Mouse (Mus musculus) embryonic facial prominence, embryonic 10.5 days (tissue): ENCODE data around the gene Naaladl2. TPM values are rescaled to one million over a fixed set of nuclear protein-coding genes. Genes with fewer than 3 reads are reported as not detected.

ENCODE experiments used
- DNase-seq: peaks from one replicate; pipeline ENCODE4 v3.0.0-alpha.2; 2017; ENCODE audit warnings: low spot score
- H3K27ac ChIP-seq: fragments of 300-500 bp; sonication (generic); replicated peaks from 2 replicates; pipeline ENCODE4 v1.5.1; 2016; ENCODE audit warnings: mild to moderate bottlenecking
- H3K27me3 ChIP-seq: fragments of 300-500 bp; sonication (generic); replicated peaks from 2 replicates; pipeline ENCODE4 v1.6.1; 2016; ENCODE audit warnings: low read depth, mild to moderate bottlenecking; ENCODE audit not compliant: poor library complexity, severe bottlenecking
- H3K36me3 ChIP-seq: fragments of 300-500 bp; sonication (generic); replicated peaks from 2 replicates; pipeline ENCODE4 v1.6.1; 2016; ENCODE audit warnings: mild to moderate bottlenecking, moderate library complexity
- H3K4me1 ChIP-seq: fragments of 300-500 bp; sonication (generic); 2 replicates; pipeline ENCODE4 v1.6.1; 2016
- H3K4me3 ChIP-seq: fragments of 300-500 bp; sonication (generic); 2 replicates; pipeline ENCODE4 v1.5.1; 2016; ENCODE audit warnings: mild to moderate bottlenecking, moderate library complexity
- H3K9me3 ChIP-seq: fragments of 300-500 bp; sonication (generic); 2 replicates; pipeline ENCODE4 v1.6.1; 2016; ENCODE audit warnings: mild to moderate bottlenecking
- WGBS: fragments of 180-500 bp; shearing (Covaris S2); methylation state at CpG from one replicate; pipeline ENCODE4 v1.1.7; 2016; 5-methylcytosine and 5-hydroxymethylcytosine counted together
- polyA plus RNA-seq: library from polyadenylated mRNA; unstranded; fragments of >200 nt; fragmentation: Nextera tagmentation; extraction: Ambion mirVana; gene quantifications from 2 replicates; pipeline ENCODE4 v1.2.1, GENCODE M21; 2016

Naaladl2 gene
- polyA plus RNA-seq, 1 experiment from 2014 or later = 0.66 TPM

DNA sequence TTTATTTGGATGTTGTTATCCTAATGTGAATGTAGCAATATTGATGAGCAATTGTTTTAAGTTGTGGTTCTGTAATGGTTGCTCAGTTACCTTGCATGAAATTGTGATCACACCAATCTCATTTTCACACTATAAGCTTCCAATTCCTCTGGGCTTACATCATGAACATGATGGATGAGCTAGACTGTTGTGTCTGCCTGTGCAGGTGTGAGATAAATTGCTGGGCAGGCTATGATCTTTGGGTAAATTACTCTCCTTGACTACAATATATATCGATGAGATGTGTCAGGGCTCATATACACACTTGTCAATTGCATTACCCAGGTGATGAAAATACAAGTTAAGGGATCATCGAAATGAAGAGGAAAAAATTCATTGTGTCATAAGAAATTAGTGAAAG is 1197.9 kb downstream of the Naaladl2 start:
- Histone ChIP-seq H3K9me3 (no peaks in the 10 kb centered on the region), H3K27ac (no peak overlapping the region), H3K4me3 (no peak overlapping the region), H3K4me1 (no peaks in the 10 kb centered on the region), H3K27me3 (no peaks in the 10 kb centered on the region), H3K36me3 (no peaks in the 10 kb centered on the region)
- 88% methylated on average over 2 of the region's 2 CpGs for WGBS
- no peak for DNase-seq

DNA sequence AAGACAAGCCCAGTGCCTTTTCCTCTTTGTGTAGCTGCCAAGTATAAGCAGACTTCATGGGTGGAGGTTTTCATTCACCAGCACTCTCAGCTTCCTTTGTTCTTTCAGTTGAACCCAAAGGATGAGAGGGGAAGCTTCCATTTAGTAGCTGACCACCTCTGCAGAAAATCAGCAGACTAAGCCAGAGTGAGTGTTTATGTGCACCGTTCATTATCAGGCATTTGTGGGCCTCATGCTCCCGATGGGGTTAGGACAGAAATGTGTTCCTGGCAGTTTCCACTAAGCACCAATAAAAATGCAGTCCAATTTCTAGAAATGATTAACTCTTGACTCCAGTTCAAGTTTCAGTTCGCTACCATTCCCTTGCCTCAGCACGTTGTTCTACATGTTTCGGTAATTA is 1206.8 kb downstream of the Naaladl2 start:
- Histone ChIP-seq H3K27ac (no peak overlapping the region), H3K4me1 (0 out of 2 replicates have a peak, but pooled peaks cover 6% of the 10 kb centered on the region), H3K36me3 (no peaks in the 10 kb centered on the region), H3K27me3 (no peaks in the 10 kb centered on the region), H3K4me3 (no peak overlapping the region), H3K9me3 (no peaks in the 10 kb centered on the region; the same call in 1 of the 2 replicates)
- DNase-seq = no peak
- WGBS = 79% methylated on average over 5 of the region's 5 CpGs

DNA sequence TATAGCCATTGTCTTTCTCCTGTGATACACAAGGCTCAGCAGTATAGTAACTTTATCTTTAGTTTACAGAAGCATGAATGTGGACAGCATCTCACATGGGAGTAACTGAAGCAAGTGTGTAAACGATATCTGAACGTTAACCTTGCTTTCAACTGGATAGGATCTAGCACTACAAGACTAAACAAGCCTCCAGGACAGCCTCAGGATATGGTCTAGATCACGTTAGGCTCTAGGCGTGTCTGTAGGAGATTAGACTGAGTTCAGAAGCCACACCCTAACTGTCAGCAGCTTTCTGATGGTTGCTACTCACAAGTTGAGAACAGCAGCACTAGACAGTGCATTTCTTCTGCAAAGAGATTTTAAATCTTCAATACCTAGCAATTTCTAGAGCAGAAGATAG is 1216.0 kb downstream of the Naaladl2 start:
- no peak overlapping the region for H3K27ac ChIP-seq
- WGBS = 83% methylated on average over 4 of the region's 4 CpGs
- no peak overlapping the region for H3K4me3 ChIP-seq
- no peaks in the 10 kb centered on the region for H3K9me3 ChIP-seq
- DNase-seq = no peak
- no peaks in the 10 kb centered on the region for H3K36me3 ChIP-seq
- H3K27me3 ChIP-seq = no peaks in the 10 kb centered on the region
- H3K4me1 ChIP-seq = no peaks in the 10 kb centered on the region

DNA sequence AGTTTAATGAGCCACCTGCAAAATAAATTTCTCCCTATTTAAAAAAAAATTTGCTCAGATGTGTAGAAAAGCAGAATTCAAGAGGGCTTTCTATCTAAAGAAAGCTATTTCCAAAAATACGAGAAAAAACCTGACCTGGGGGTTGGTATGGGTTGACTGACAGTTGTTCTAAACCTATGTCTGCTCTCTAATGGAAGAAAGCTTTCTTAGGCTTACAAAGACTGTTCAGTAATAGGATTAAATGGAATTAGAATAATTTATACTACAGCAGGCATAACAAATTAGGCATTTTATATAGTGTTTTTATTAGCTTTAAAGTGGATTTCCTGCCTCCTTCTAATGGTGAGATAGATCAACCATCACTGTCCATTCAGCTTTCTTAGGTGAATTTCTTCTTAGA is 1236.4 kb downstream of the Naaladl2 start:
- WGBS = 68% methylated on average over 1 of the region's 1 CpGs
- Histone ChIP-seq H3K36me3 (no peaks in the 10 kb centered on the region), H3K9me3 (no peaks in the 10 kb centered on the region), H3K4me3 (no peak overlapping the region), H3K4me1 (no peaks in the 10 kb centered on the region), H3K27me3 (no peaks in the 10 kb centered on the region), H3K27ac (no peak overlapping the region)
- DNase-seq = no peak

DNA sequence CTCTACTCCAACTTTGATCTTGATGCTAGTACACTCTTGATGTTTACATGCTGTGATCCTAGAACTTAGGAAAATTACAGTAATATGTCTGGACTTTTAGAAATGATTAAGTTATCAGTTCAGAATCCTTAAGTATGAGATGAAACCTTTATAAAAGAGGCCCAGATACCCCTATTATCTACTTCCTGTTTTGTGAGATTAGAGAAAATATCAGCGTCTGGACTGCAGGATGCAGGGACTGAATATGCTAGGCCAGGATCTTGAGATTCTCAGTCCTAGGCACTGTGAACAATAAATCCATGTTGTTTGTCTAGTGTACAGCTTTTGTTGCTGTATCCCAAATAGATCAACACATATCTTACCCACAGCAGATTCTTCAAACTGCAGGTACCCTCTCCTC is 1278.4 kb downstream of the Naaladl2 start:
- H3K27me3 ChIP-seq = no peaks in the 10 kb centered on the region
- 92% methylated on average over 1 of the region's 1 CpGs for WGBS
- no peaks in the 10 kb centered on the region for H3K9me3 ChIP-seq
- no peaks in the 10 kb centered on the region for H3K4me1 ChIP-seq
- no peak overlapping the region for H3K27ac ChIP-seq
- H3K36me3 ChIP-seq = no peaks in the 10 kb centered on the region
- DNase-seq = no peak
- H3K4me3 ChIP-seq = no peak overlapping the region

DNA sequence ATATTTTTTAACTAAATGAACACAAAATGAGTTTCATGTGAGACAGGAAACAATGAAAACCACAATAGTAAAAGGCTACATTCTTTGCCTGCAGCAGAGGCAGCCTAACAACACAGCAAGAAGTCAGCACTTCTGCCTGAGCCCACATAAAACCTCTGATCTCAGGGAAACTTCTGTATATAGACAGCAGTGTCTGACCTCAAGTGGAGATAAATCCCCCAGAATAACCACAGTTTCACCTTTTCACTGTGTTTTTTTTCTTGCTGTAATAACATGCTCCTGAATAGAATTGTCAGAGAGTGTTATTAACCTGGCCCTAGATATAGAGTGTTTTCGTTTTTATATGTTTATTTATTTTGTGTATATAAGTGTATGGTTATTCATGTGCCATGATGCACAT is 1286.8 kb downstream of the Naaladl2 start:
- Histone ChIP-seq H3K27ac (no peak overlapping the region), H3K36me3 (no peaks in the 10 kb centered on the region), H3K4me1 (no peaks in the 10 kb centered on the region), H3K27me3 (no peaks in the 10 kb centered on the region), H3K4me3 (no peak overlapping the region), H3K9me3 (no peaks in the 10 kb centered on the region)
- DNase-seq = no peak
- 73% methylated on average over 1 of the region's 1 CpGs for WGBS

DNA sequence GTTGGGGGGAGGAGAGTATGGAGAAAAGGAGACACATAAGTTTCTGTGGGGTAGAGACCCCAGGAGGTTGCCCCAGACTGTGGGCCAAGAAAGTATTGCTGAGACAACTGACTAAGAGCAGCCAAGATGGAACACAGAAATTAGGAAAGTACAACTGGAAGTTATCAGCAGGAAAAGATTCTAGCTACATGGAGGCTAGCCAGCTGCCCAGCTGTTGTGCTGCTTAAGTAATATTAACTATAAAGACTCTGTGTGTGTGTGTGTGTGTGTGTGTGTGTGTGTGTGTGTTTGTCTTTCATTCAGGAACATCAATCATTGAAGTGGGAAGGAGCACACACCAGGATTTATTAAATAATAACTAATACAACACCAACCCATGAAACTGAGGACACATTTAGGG is 1326.5 kb downstream of the Naaladl2 start:
- DNase-seq = no peak
- H3K4me3 ChIP-seq = no peak overlapping the region
- no peak overlapping the region for H3K27ac ChIP-seq
- no peaks in the 10 kb centered on the region for H3K27me3 ChIP-seq
- H3K36me3 ChIP-seq = no peaks in the 10 kb centered on the region
- H3K4me1 ChIP-seq = no peaks in the 10 kb centered on the region
- H3K9me3 ChIP-seq = no peaks in the 10 kb centered on the region

DNA sequence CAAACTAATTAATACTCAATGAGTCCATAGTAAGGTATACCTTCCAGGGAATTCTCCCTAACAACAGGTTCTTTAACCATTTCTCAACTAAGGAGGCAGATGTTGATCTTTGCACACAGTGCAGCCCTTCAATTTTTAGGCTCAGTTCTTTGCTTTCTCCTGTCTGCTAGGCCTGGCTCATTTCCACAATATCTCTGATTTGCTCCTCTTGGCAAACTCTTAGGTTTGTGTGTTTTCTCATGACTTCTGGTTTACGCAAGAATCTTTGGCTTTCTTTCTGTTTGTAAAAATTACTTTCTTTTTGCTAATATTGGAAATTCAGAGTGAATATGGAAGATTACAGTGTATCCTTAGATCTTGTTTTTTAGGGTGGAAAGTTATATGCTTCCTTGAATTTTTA is 1385.3 kb downstream of the Naaladl2 start:
- Histone ChIP-seq H3K36me3 (no peaks in the 10 kb centered on the region), H3K27me3 (no peaks in the 10 kb centered on the region), H3K27ac (no peak overlapping the region), H3K4me3 (no peak overlapping the region), H3K9me3 (no peaks in the 10 kb centered on the region), H3K4me1 (no peaks in the 10 kb centered on the region)
- WGBS = 94% methylated on average over 1 of the region's 1 CpGs
- DNase-seq = no peak
